Mouse (Mus musculus) embryonic facial prominence, embryonic 13.5 days (tissue): ENCODE data around the gene Macrod2. TPM values are rescaled to one million over a fixed set of nuclear protein-coding genes. Genes with fewer than 3 reads are reported as not detected.

ENCODE experiments used
- ATAC-seq: fragments of 200-750 bp; cut with Nextera tagmentation; 2 replicates; pipeline ENCODE4 v1.8.0; 2017; ENCODE audit warnings: low read depth; ENCODE audit not compliant: insufficient number of reproducible peaks, insufficient read depth, low FRiP score, low TSS enrichment
- H3K27ac ChIP-seq: fragments of 300-500 bp; sonication (generic); 2 replicates; pipeline ENCODE4 v1.5.1; 2015; ENCODE audit warnings: moderate library complexity, mild to moderate bottlenecking, inconsistent platforms
- H3K27me3 ChIP-seq: fragments of 300-500 bp; sonication (generic); 2 replicates; pipeline ENCODE4 v1.6.1; 2015; ENCODE audit warnings: mild to moderate bottlenecking, inconsistent platforms
- H3K36me3 ChIP-seq: fragments of 300-500 bp; sonication (generic); 2 replicates; pipeline ENCODE4 v1.6.1; 2015; ENCODE audit warnings: mild to moderate bottlenecking, inconsistent platforms
- H3K4me1 ChIP-seq: fragments of 300-500 bp; sonication (generic); 2 replicates; pipeline ENCODE4 v1.6.1; 2015; ENCODE audit warnings: inconsistent platforms
- H3K4me2 ChIP-seq: fragments of 300-500 bp; sonication (generic); 2 replicates; pipeline ENCODE4 v1.6.1; 2015; ENCODE audit warnings: moderate library complexity, mild to moderate bottlenecking, inconsistent platforms
- H3K4me3 ChIP-seq: fragments of 300-500 bp; sonication (generic); 2 replicates; pipeline ENCODE4 v1.5.1; 2015; ENCODE audit warnings: mild to moderate bottlenecking, inconsistent platforms
- H3K9ac ChIP-seq: fragments of 300-500 bp; sonication (generic); 2 replicates; pipeline ENCODE4 v1.6.1; 2015; ENCODE audit warnings: mild to moderate bottlenecking, inconsistent platforms
- H3K9me3 ChIP-seq: fragments of 300-500 bp; sonication (generic); 2 replicates; pipeline ENCODE4 v1.6.1; 2016; ENCODE audit warnings: inconsistent platforms
- WGBS: fragments of 180-500 bp; shearing (Covaris S2); methylation state at CpG from one replicate; pipeline ENCODE4 v1.1.7; 2015; ENCODE audit warnings: mixed read lengths; 5-methylcytosine and 5-hydroxymethylcytosine counted together
- polyA plus RNA-seq: library from polyadenylated mRNA; unstranded; fragments of >200 nt; fragmentation: Nextera tagmentation; extraction: Ambion mirVana; gene quantifications from 2 replicates; pipeline ENCODE4 v1.2.1, GENCODE M21; 2015

The Macrod2 gene
- polyA plus RNA-seq, 1 experiment from 2014 or later, result 44.8 TPM

DNA sequence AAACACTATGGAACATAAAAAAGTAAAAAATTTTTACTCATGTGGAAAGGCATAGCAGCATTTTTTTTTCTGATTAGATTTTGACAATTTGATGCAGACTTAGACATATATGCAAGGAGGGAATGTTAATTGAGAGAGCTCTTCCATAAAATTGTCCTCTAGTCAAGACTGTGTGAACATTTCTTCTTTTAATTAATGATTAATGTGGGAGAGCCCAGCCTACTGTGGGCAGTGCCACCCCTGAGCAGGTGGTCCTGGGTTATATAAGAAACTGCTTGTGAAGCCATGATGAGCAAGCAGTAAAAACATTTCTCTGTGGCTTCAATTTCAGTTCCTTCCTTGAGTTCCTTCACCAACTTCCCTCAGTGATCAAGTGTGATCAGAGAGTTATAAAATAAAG is 730.5 kb downstream of the Macrod2 start:
- H3K9ac ChIP-seq, result no peak overlapping the region
- H3K27me3 ChIP-seq, result no peaks in the 10 kb centered on the region
- H3K4me3 ChIP-seq, result no peak overlapping the region
- H3K27ac ChIP-seq, result no peak overlapping the region
- H3K4me2 ChIP-seq, result no peak overlapping the region
- ATAC-seq, result no peak
- no peaks in the 10 kb centered on the region for H3K4me1 ChIP-seq
- no peaks in the 10 kb centered on the region for H3K36me3 ChIP-seq
- no peaks in the 10 kb centered on the region for H3K9me3 ChIP-seq

DNA sequence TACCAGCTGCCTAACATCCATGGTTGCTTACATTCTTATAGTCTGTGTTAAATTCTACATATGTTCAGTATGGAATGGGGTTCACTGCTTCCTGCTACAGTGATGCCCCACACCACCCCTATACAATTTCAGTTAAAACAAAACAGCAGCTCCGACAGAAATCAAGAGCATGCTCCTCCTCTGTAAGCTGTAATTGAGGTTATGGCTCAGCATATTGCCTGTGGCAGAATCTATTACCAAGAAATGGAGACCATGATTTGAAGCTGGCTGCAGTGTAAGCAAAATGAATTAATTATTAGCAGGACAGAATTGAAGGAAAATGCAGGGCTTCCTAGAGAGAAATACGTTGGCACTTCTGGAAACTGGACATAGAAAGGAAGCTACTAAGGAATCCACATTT is 747.2 kb downstream of the Macrod2 start:
- Histone ChIP-seq H3K4me1 (no peaks in the 10 kb centered on the region), H3K27me3 (no peaks in the 10 kb centered on the region), H3K9ac (no peak overlapping the region), H3K27ac (no peak overlapping the region), H3K4me3 (no peak overlapping the region), H3K36me3 (no peaks in the 10 kb centered on the region), H3K9me3 (no peaks in the 10 kb centered on the region), H3K4me2 (no peak overlapping the region)
- WGBS, result 15% methylated on average over 2 of the region's 2 CpGs
- no peak for ATAC-seq

DNA sequence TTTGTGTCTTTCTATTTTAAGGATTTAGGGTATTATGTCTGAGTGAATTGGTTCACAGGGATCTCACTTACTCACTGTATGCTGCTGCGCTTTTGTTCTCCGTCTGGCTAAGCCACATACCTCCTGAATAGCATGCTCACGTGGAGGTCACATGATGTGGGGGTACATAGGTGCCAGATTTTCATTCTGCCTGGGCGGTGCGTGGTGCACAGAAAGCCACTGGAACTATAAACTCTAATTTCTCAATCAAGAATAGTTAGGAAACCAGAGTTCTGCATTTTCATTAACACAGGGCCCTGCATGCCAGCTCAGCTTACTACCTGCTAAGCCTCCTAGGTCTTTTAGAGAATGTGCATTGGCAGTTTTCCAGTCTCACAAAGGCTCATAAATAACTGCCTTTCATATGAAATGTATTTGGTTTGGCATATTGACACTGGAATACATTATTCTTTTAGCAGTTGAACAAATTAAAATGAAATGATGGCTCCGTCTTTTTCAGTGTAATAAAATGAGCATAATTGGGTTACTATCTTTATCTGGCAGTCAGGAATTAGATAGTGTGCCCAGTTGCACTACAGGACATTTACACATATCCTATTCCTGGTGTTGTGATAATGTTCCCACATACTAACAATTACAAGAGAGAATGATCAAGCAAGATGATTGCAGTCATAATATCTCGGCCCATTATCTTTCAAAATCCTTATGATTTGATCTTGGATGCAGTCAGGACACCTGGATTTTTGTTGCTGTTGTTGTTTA is 757.1 kb downstream of the Macrod2 start:
- ATAC-seq, result peak; percentile 79
- H3K4me3 ChIP-seq, result no peak overlapping the region
- H3K4me1 ChIP-seq, result peaks cover 16% of the 10 kb centered on the region
- no peak overlapping the region for H3K4me2 ChIP-seq
- no peak overlapping the region for H3K9ac ChIP-seq
- H3K36me3 ChIP-seq, result no peaks in the 10 kb centered on the region
- peak overlapping the region; percentile 8; the same call in 1 of the 2 replicates for H3K27ac ChIP-seq
- no peaks in the 10 kb centered on the region for H3K9me3 ChIP-seq
- no peaks in the 10 kb centered on the region for H3K27me3 ChIP-seq
- 40% methylated on average over 7 of the region's 7 CpGs for WGBS

- Histone ChIP-seq H3K4me3 (no peak overlapping the region), H3K9ac (no peak overlapping the region), H3K4me1 (peaks cover 16% of the 10 kb centered on the region), H3K27me3 (no peaks in the 10 kb centered on the region), H3K9me3 (no peaks in the 10 kb centered on the region), H3K36me3 (no peaks in the 10 kb centered on the region), H3K4me2 (no peak overlapping the region), H3K27ac (no peak overlapping the region)
- 55% methylated on average over 4 of the region's 4 CpGs for WGBS
- no peak for ATAC-seq
Measured at GRCm38 (mm10) chr2:141155972-141156371, 760.9 kb downstream of the Macrod2 start.

- Histone ChIP-seq H3K4me2 (no peak overlapping the region), H3K9me3 (no peaks in the 10 kb centered on the region), H3K9ac (no peak overlapping the region), H3K36me3 (no peaks in the 10 kb centered on the region), H3K4me1 (peaks cover 6% of the 10 kb centered on the region), H3K4me3 (no peak overlapping the region), H3K27ac (no peak overlapping the region), H3K27me3 (no peaks in the 10 kb centered on the region)
- no peak for ATAC-seq
- WGBS, result 61% methylated on average over 7 of the region's 7 CpGs
Measured at GRCm38 (mm10) chr2:141156979-141157593, 762.0 kb downstream of the Macrod2 start.

GRCm38 (mm10) chr2:141158161-141158560 is 763.1 kb downstream of the Macrod2 start:
- Histone ChIP-seq H3K4me2 (no peak overlapping the region), H3K36me3 (no peaks in the 10 kb centered on the region), H3K27ac (no peak overlapping the region), H3K4me3 (no peak overlapping the region), H3K9me3 (no peaks in the 10 kb centered on the region), H3K27me3 (no peaks in the 10 kb centered on the region), H3K9ac (no peak overlapping the region), H3K4me1 (no peaks in the 10 kb centered on the region)
- WGBS, result 52% methylated on average over 7 of the region's 7 CpGs
- ATAC-seq, result no peak

GRCm38 (mm10) chr2:141163918-141164317 is 768.8 kb downstream of the Macrod2 start:
- no peak for ATAC-seq
- Histone ChIP-seq H3K4me1 (0 out of 2 replicates have a peak, but pooled peaks cover 3% of the 10 kb centered on the region), H3K4me2 (no peak overlapping the region), H3K36me3 (no peaks in the 10 kb centered on the region), H3K9me3 (no peaks in the 10 kb centered on the region), H3K4me3 (no peak overlapping the region), H3K27me3 (no peaks in the 10 kb centered on the region), H3K27ac (no peak overlapping the region), H3K9ac (no peak overlapping the region)
- 22% methylated on average over 4 of the region's 4 CpGs for WGBS

- no peak for ATAC-seq
- Histone ChIP-seq H3K27me3 (no peaks in the 10 kb centered on the region), H3K27ac (no peak overlapping the region), H3K9ac (no peak overlapping the region), H3K36me3 (no peaks in the 10 kb centered on the region), H3K4me1 (peaks cover 12% of the 10 kb centered on the region), H3K4me2 (no peak overlapping the region), H3K9me3 (no peaks in the 10 kb centered on the region), H3K4me3 (no peak overlapping the region)
- WGBS, result 42% methylated on average over 3 of the region's 3 CpGs
Measured at GRCm38 (mm10) chr2:141169586-141169985, 774.5 kb downstream of the Macrod2 start.

DNA sequence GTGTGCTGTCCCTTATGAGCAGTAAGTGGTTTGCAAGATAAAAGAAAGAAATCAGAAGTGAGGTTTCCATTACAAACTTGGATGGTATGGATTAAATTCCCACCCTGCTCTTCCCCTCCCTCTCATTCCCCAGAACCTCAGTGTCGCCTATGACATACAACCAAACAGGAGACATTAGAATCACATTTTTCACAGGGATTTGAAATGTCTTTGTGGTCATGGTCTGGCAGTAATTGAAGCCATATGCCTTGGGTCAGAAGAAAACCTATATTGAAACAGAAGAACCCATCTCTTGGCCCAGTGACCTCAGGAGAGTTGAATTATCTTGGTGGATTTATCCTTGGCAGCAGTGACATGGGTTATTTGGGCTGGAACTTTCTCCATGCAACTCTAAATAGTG is 778.1 kb downstream of the Macrod2 start:
- 24% methylated on average over 1 of the region's 1 CpGs for WGBS
- no peak overlapping the region for H3K9ac ChIP-seq
- ATAC-seq, result no peak
- no peak overlapping the region for H3K4me3 ChIP-seq
- no peaks in the 10 kb centered on the region for H3K9me3 ChIP-seq
- H3K27me3 ChIP-seq, result no peaks in the 10 kb centered on the region
- no peaks in the 10 kb centered on the region for H3K36me3 ChIP-seq
- H3K4me2 ChIP-seq, result no peak overlapping the region
- H3K4me1 ChIP-seq, result peaks cover 9% of the 10 kb centered on the region
- no peak overlapping the region for H3K27ac ChIP-seq

DNA sequence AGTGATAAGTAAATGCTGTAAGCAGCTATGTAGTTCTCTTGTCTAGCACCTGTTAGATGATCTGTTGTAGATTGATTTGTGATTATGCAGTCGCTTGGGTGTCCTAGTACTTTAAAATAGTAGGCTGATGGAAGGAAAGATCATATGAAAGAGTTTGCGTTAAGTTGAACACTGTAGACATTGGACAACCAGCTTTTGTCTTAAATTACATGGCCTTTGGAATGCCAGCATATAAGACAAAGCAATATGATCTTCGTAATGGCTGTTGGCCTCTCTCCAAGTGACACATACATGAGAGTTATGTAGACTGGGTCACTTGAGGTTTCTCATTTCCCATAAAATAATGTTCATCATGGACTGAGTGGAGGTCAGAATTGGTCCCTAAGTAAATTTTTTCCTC is 778.5 kb downstream of the Macrod2 start:
- ATAC-seq, result no peak
- Histone ChIP-seq H3K36me3 (no peaks in the 10 kb centered on the region), H3K4me1 (peaks cover 9% of the 10 kb centered on the region), H3K9me3 (no peaks in the 10 kb centered on the region), H3K4me3 (no peak overlapping the region), H3K9ac (no peak overlapping the region), H3K27ac (no peak overlapping the region), H3K27me3 (no peaks in the 10 kb centered on the region), H3K4me2 (no peak overlapping the region)
- WGBS, result 58% methylated on average over 3 of the region's 3 CpGs

DNA sequence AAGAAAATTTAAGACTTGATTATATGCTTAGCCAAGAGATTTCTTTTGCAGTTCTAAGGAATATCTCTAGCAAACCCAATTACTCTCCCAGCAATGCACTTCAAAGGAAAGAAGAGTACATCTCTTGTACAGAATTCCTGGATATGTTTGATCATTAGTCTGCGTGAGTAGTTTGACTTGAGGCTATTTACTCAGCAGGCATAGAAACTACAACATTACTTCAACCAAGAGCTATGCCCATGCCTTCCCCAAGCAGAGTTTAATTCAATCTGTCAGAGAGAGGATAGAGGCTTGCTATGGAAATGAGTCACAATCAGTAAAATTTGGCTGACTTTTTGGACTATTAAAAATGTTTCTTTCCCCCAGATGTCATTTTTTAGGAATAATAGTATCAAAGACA is 785.5 kb downstream of the Macrod2 start:
- Histone ChIP-seq H3K4me2 (no peak overlapping the region), H3K9ac (no peak overlapping the region), H3K27me3 (no peaks in the 10 kb centered on the region), H3K36me3 (no peaks in the 10 kb centered on the region), H3K27ac (no peak overlapping the region), H3K4me3 (no peak overlapping the region), H3K4me1 (no peaks in the 10 kb centered on the region), H3K9me3 (no peaks in the 10 kb centered on the region)
- no peak for ATAC-seq
- WGBS, result 22% methylated on average over 1 of the region's 1 CpGs

DNA sequence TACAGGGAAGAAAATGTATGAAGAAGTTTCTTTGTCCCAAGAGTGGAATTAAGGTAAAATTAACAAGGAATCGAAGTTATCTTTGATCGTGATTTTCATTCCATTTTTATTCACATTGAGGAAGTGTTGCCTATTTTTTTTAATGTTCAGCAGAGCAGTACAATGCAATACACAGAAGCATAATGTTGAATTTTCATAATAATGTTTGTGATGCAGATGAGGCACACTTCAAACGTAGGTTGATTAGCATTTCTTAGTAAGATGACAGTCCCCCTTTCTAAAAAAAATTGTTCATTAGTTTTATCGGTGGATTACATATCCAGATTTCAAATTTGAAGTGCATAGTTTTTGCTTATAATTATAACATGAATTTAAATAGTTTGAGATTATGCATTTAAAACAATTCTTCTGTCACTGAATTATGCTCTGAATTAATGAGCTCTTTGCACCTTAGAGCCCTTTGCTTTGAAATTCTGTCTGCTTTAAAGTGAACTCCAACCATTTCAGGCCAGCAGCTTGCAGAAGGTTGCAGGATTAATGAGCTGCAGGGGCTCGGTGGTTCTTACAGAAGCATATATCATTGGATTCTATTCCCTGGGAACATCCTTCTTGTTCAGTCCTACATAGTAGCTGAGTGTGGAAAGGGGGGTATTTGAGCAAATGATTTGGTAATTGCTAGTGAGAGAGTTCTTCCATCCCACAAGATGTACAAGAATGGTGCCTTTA is 787.1 kb downstream of the Macrod2 start:
- ATAC-seq, result no peak
- no peaks in the 10 kb centered on the region for H3K27me3 ChIP-seq
- H3K4me3 ChIP-seq, result no peak overlapping the region
- H3K9me3 ChIP-seq, result no peaks in the 10 kb centered on the region
- no peak overlapping the region for H3K4me2 ChIP-seq
- H3K27ac ChIP-seq, result no peak overlapping the region
- H3K36me3 ChIP-seq, result no peaks in the 10 kb centered on the region
- no peak overlapping the region for H3K9ac ChIP-seq
- no peaks in the 10 kb centered on the region for H3K4me1 ChIP-seq
- 81% methylated on average over 5 of the region's 5 CpGs for WGBS
